In the genomic region with DNA sequence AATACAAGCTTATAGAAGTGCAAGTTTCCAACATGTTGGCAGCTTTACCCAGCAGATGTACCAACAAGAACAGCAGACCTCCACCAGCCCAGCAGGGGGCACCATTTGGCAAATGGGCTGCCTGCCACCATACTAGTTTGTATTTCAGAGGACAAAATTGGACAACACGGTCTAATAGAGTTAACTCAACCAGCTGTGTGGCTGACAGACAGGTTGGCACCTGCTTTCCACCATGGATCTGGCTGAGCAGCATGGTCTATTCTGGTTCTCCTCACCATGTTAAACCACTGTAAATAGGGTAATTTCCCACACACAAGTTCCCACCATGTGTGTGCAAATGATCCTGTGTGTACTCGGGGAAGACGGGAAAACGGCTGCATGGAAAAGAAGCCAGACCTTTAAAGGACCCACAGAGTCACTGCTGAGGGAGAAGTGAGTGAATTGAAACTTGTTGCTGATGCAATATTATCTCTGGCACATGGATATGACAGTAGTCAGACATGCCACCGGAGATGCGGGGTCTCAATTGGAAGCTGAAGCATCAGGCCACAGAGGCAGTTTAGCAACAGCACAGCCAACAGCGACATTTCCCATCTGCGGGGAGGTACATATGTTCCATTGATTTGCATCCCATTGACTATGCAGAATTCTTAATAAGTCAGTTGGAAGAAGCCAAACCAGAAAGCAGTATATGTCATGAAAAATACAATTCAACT, we compare ENCODE assay signal across 12 mouse cellular contexts.
A peak's percentile ranks its signal among the peaks of the same experiment; 100 is the strongest.
DNase-seq lines count a peak whose midpoint lies in the region; ATAC-seq lines count a peak whose summit lies in the region.
"Had no signal": no experiment of that assay in that cellular context is flagged by ENCODE, and none has a peak within 500 bp of the region (broad histone marks: within the 10 kb centered on the region; RNA-seq: fewer than 3 reads in every experiment).

No protein-coding gene starts in this region.

- no peak overlapping the region for H3K27ac ChIP-seq in hindbrain, embryonic 15.5 days (replicated peaks)
- H3K27ac ChIP-seq in hindbrain, embryonic 14.5 days: no peak overlapping the region
- H3K27ac ChIP-seq: limb, embryonic 15.5 days had no signal

- DNase-seq in hindbrain, embryonic 14.5 days (ENCODE audit: low spot score): no peak
- peak; percentile 49 for DNase-seq in right cerebral cortex, postnatal 4 days
- DNase-seq in right cerebral cortex, adult 18-20 months: no peak
- DNase-seq in cerebellum, postnatal 10 days: peak; percentile 86 to 89
- DNase-seq in gastrocnemius, postnatal 4 days (ENCODE audit: low spot score in 2 of 2): no peak
- DNase-seq in testis, postnatal 10 days (ENCODE audit: low spot score): no peak
- no peak for DNase-seq in gastrocnemius, postnatal 10 days
- DNase-seq: lung, postnatal 36 days had no signal

- 0 out of 2 replicates have a peak, but pooled peaks cover 13% of the 10 kb centered on the region for H3K4me1 ChIP-seq in hindbrain, embryonic 15.5 days (replicated peaks)
- H3K4me1 ChIP-seq in hindbrain, embryonic 14.5 days (replicated peaks; ENCODE audit: control insufficient read depth, insufficient read depth, low read length): no peaks in the 10 kb centered on the region; the same call in 1 of the 2 replicates
- H3K4me1 ChIP-seq: limb, embryonic 15.5 days had no signal

- WGBS in hindbrain, embryonic 15.5 days: 58% methylated on average over 8 of the region's 8 CpGs
- WGBS in hindbrain, embryonic 14.5 days: 63% methylated on average over 8 of the region's 8 CpGs

- ATAC-seq in hindbrain, embryonic 15.5 days (ENCODE audit: low FRiP score, low read depth): 0 out of 2 replicates have a peak, but pooled peaks have one; percentile 48
- no peak for ATAC-seq in hindbrain, embryonic 14.5 days (ENCODE audit: low FRiP score)
- ATAC-seq: activated CD4-positive, CD25-positive, alpha-beta regulatory T cell, adult 4 months; CD4-positive, CD25-positive, alpha-beta regulatory T cell, adult 4 months had no signal

- no peaks in the 10 kb centered on the region for H3K9me3 ChIP-seq in hindbrain, embryonic 15.5 days
- 0 out of 2 replicates have a peak, but pooled peaks cover 3% of the 10 kb centered on the region for H3K9me3 ChIP-seq in hindbrain, embryonic 14.5 days (ENCODE audit: control insufficient read depth, low read length)
- H3K9me3 ChIP-seq: limb, embryonic 15.5 days had no signal

- no peaks in the 10 kb centered on the region for H3K27me3 ChIP-seq in hindbrain, embryonic 15.5 days
- H3K27me3 ChIP-seq in hindbrain, embryonic 14.5 days (ENCODE audit: control insufficient read depth, insufficient read depth, low read length): no peaks in the 10 kb centered on the region
- H3K27me3 ChIP-seq: limb, embryonic 15.5 days had no signal

- H3K4me2 ChIP-seq in hindbrain, embryonic 15.5 days: no peak overlapping the region
- H3K4me2 ChIP-seq in hindbrain, embryonic 14.5 days (replicated peaks): no peak overlapping the region
- H3K4me2 ChIP-seq: limb, embryonic 15.5 days had no signal

- H3K4me3 ChIP-seq in hindbrain, embryonic 15.5 days: no peak overlapping the region
- no peak overlapping the region for H3K4me3 ChIP-seq in hindbrain, embryonic 14.5 days (replicated peaks; ENCODE audit: low read length)
- H3K4me3 ChIP-seq: limb, embryonic 15.5 days had no signal

- H3K36me3 ChIP-seq in hindbrain, embryonic 15.5 days: no peaks in the 10 kb centered on the region
- no peaks in the 10 kb centered on the region for H3K36me3 ChIP-seq in hindbrain, embryonic 14.5 days (replicated peaks; ENCODE audit: control insufficient read depth, insufficient read depth)
- H3K36me3 ChIP-seq: limb, embryonic 15.5 days had no signal

- H3K9ac ChIP-seq in hindbrain, embryonic 15.5 days: no peak overlapping the region
- H3K9ac ChIP-seq in hindbrain, embryonic 14.5 days: no peak overlapping the region
- H3K9ac ChIP-seq: limb, embryonic 15.5 days had no signal

Comparison
In these comparisons a context has a peak if more than half of its experiments do, and no peak if none do; other contexts are left out.
1. DNase-seq: peak in right cerebral cortex, postnatal 4 days (single experiment) and cerebellum, postnatal 10 days (2 of 2); none in hindbrain, embryonic 14.5 days (single experiment), right cerebral cortex, adult 18-20 months (single experiment), gastrocnemius, postnatal 4 days (0 of 2), testis, postnatal 10 days (single experiment) and gastrocnemius, postnatal 10 days (single experiment).